Mouse (Mus musculus) lung, embryonic 14.5 days (tissue): ENCODE measurements around the gene Set. TPM values are rescaled to one million over a fixed set of nuclear protein-coding genes. Genes with fewer than 3 reads are reported as not detected.

Experiments used
- ATAC-seq: fragments of 200-750 bp; cut with Nextera tagmentation; 2 replicates; pipeline ENCODE4 v1.8.0; 2017; ENCODE audit warnings: mild to moderate bottlenecking, moderate TSS enrichment, moderate library complexity; ENCODE audit not compliant: insufficient read depth
- DNase-seq: peaks from one replicate; pipeline ENCODE4 v3.0.0-alpha.2; 2015
- H3K27ac ChIP-seq: fragments of 300-500 bp; sonication (generic); 2 replicates; pipeline ENCODE4 v1.5.1; 2014; ENCODE audit warnings: low read depth, mild to moderate bottlenecking, moderate library complexity
- H3K27me3 ChIP-seq: fragments of 300-500 bp; sonication (generic); 2 replicates; pipeline ENCODE4 v1.6.1; 2014; ENCODE audit warnings: low read length, control low read depth; ENCODE audit not compliant: insufficient read depth
- H3K36me3 ChIP-seq: fragments of 300-500 bp; sonication (generic); 2 replicates; pipeline ENCODE4 v1.6.1; 2014; ENCODE audit warnings: control low read depth; ENCODE audit not compliant: insufficient read depth
- H3K4me1 ChIP-seq: fragments of 300-500 bp; sonication (generic); 2 replicates; pipeline ENCODE4 v1.6.1; 2014; ENCODE audit warnings: antibody characterized with exemption, control low read depth; ENCODE audit not compliant: insufficient read depth
- H3K4me2 ChIP-seq: fragments of 300-500 bp; sonication (generic); 2 replicates; pipeline ENCODE4 v1.6.1; 2014; ENCODE audit warnings: mild to moderate bottlenecking
- H3K4me3 ChIP-seq: fragments of 300-500 bp; sonication (generic); 2 replicates; pipeline ENCODE4 v1.5.1; 2014; ENCODE audit warnings: low read depth, low read length
- H3K9ac ChIP-seq: fragments of 300-500 bp; sonication (generic); 2 replicates; pipeline ENCODE4 v1.6.1; 2014
- H3K9me3 ChIP-seq: fragments of 300-500 bp; sonication (generic); 2 replicates; pipeline ENCODE4 v1.6.1; 2016; ENCODE audit warnings: low read depth, low read length, control low read depth
- CTCF ChIP-seq: IDR thresholded peaks from 2 replicates; pipeline ENCODE4 v1.5.1; 2016; ENCODE audit warnings: antibody characterized with exemption, low read depth
- WGBS: fragments of 180-500 bp; shearing (Covaris S2); extraction: QIAGEN DNeasy Blood & Tissue Kit; methylation state at CpG from one replicate; pipeline ENCODE4 v1.1.7; 2014; 5-methylcytosine and 5-hydroxymethylcytosine counted together
- polyA plus RNA-seq: library from polyadenylated mRNA; unstranded; fragments of >200 nt; fragmentation: Nextera tagmentation; extraction: Ambion mirVana; gene quantifications from 2 replicates; pipeline ENCODE4 v1.2.1, GENCODE M21; 2014

Set gene
- polyA plus RNA-seq, 1 experiment from 2014 or later, result 591 TPM

- H3K36me3 ChIP-seq, result peaks cover 19% of the 10 kb centered on the region
- H3K4me3 ChIP-seq, result no peak overlapping the region
- 95% methylated on average over 12 of the region's 12 CpGs for WGBS
- ATAC-seq, result no peak
- no peak overlapping the region for H3K9ac ChIP-seq
- no peak overlapping the region for H3K27ac ChIP-seq
- H3K9me3 ChIP-seq, result no peaks in the 10 kb centered on the region
- peaks cover 8% of the 10 kb centered on the region; the same call in 1 of the 2 replicates for H3K4me1 ChIP-seq
- H3K27me3 ChIP-seq, result no peaks in the 10 kb centered on the region
- TF ChIP-seq CTCF, result no peak
- H3K4me2 ChIP-seq, result no peak overlapping the region
- DNase-seq, result no peak
These were observed 34.3 kb downstream of the Set start for GRCm38 (mm10) chr2:30091521-30091920.

- Histone ChIP-seq H3K4me3 (peak overlapping the region; percentile 69), H3K4me1 (peaks cover 8% of the 10 kb centered on the region; the same call in 1 of the 2 replicates), H3K27me3 (no peaks in the 10 kb centered on the region), H3K27ac (no peak overlapping the region), H3K9me3 (no peaks in the 10 kb centered on the region), H3K4me2 (peak overlapping the region; percentile 92), H3K9ac (peak overlapping the region; percentile 69), H3K36me3 (peaks cover 18% of the 10 kb centered on the region; the same call in 1 of the 2 replicates)
- no peak for TF ChIP-seq CTCF
- DNase-seq, result no peak
- 41% methylated on average over 6 of the region's 6 CpGs for WGBS
- no peak for ATAC-seq
These were observed 35.2 kb downstream of the Set start for GRCm38 (mm10) chr2:30092280-30092918.

- H3K27ac ChIP-seq, result peak within 1 kb of the TSS; percentile 66
- DNase-seq (peak; percentile 98), ATAC-seq (peak; percentile 96)
- H3K4me3 ChIP-seq, result peak within 1 kb of the TSS; percentile 69
- no peaks in the 10 kb centered on the region for H3K27me3 ChIP-seq
- WGBS, result under 1% methylated on average over 51 of the region's 51 CpGs
- H3K4me2 ChIP-seq, result peak within 1 kb of the TSS; percentile 92
- H3K9ac ChIP-seq, result peak within 1 kb of the TSS; percentile 69
- peaks cover 24% of the 10 kb centered on the region; the same call in 1 of the 2 replicates for H3K36me3 ChIP-seq
- H3K4me1 ChIP-seq, result peaks cover 8% of the 10 kb centered on the region; the same call in 1 of the 2 replicates
- TF ChIP-seq CTCF, result no peak
- H3K9me3 ChIP-seq, result no peaks in the 10 kb centered on the region
These were observed 36.5 kb downstream of the Set start, which contains the start of gene Zdhhc12 for GRCm38 (mm10) chr2:30093471-30094207. Gene Zdhhc12, minus strand, starts transcription at chr2:30093648.

GRCm38 (mm10) chr2:30094208-30094588, 37.0 kb downstream of the Set start:
- DNase-seq, result peak; percentile 67
- peak overlapping the region; percentile 69 for H3K9ac ChIP-seq
- WGBS, result 1% methylated on average over 13 of the region's 13 CpGs
- H3K4me1 ChIP-seq, result peaks cover 8% of the 10 kb centered on the region; the same call in 1 of the 2 replicates
- peak overlapping the region; percentile 66 for H3K27ac ChIP-seq
- no peaks in the 10 kb centered on the region for H3K9me3 ChIP-seq
- ATAC-seq, result no peak
- no peaks in the 10 kb centered on the region for H3K27me3 ChIP-seq
- peak overlapping the region; percentile 69 for H3K4me3 ChIP-seq
- H3K4me2 ChIP-seq, result peak overlapping the region; percentile 92
- peaks cover 29% of the 10 kb centered on the region; the same call in 1 of the 2 replicates for H3K36me3 ChIP-seq
- no peak for TF ChIP-seq CTCF

- DNase-seq (peak; percentile 80), ATAC-seq (no peak)
- 70% methylated on average over 2 of the region's 2 CpGs for WGBS
- H3K9ac ChIP-seq, result no peak overlapping the region
- H3K4me3 ChIP-seq, result no peak overlapping the region
- peak; percentile 76 for TF ChIP-seq CTCF
- no peak overlapping the region for H3K27ac ChIP-seq
- H3K4me1 ChIP-seq, result peaks cover 8% of the 10 kb centered on the region; the same call in 1 of the 2 replicates
- no peaks in the 10 kb centered on the region for H3K27me3 ChIP-seq
- no peak overlapping the region for H3K4me2 ChIP-seq
- no peaks in the 10 kb centered on the region for H3K9me3 ChIP-seq
- H3K36me3 ChIP-seq, result peaks cover 36% of the 10 kb centered on the region
These were observed 38.8 kb downstream of the Set start for GRCm38 (mm10) chr2:30095882-30096527.

- Histone ChIP-seq H3K36me3 (peaks cover 47% of the 10 kb centered on the region), H3K4me3 (no peak overlapping the region), H3K27ac (no peak overlapping the region), H3K27me3 (no peaks in the 10 kb centered on the region), H3K9me3 (no peaks in the 10 kb centered on the region), H3K9ac (no peak overlapping the region), H3K4me1 (0 out of 2 replicates have a peak, but pooled peaks cover under 1% of the 10 kb centered on the region), H3K4me2 (no peak overlapping the region)
- no peak for TF ChIP-seq CTCF
- peak; percentile 6 for DNase-seq
- WGBS, result 61% methylated on average over 4 of the region's 4 CpGs
- ATAC-seq, result no peak
These were observed 43.0 kb downstream of the Set start for GRCm38 (mm10) chr2:30100214-30100613.

GRCm38 (mm10) chr2:30106364-30106763, 49.2 kb downstream of the Set start:
- TF ChIP-seq CTCF, result peak; percentile 80
- DNase-seq (peak; percentile 73), ATAC-seq (no peak)
- no peak overlapping the region for H3K4me3 ChIP-seq
- no peaks in the 10 kb centered on the region for H3K27me3 ChIP-seq
- no peak overlapping the region for H3K9ac ChIP-seq
- H3K4me1 ChIP-seq, result no peaks in the 10 kb centered on the region
- H3K36me3 ChIP-seq, result peaks cover 61% of the 10 kb centered on the region
- no peak overlapping the region for H3K4me2 ChIP-seq
- no peaks in the 10 kb centered on the region for H3K9me3 ChIP-seq
- no peak overlapping the region for H3K27ac ChIP-seq
